In the genomic region with DNA sequence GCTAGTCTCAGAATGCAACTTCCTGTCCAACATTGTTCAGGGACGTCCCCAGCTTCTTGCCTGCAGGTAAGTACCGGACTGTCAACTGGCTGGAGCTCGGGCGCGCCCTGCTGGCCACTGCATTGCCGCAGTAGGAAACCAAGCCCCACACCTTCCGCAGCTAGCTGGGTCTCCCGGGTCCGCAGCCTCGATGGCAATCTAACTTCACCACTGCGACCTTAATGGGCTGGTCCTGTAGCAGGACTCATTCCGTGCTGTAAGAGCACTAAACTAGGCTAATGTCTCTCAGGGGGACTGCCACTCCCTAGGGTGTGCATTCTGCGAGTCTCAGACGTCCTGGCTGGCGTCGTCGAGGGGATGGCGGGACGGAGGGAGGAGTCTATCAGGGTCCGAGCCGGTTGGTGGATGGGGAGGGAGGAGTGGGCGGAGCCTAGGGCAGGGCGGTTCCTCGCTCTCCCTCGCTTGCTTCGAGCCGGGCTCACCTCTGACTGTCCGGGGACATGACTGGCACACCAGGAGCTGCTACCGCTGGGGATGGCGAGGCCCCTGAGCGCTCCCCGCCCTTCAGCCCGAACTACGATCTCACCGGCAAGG, we compare ENCODE assay signal across 7 mouse cellular contexts. TPM values are rescaled to one million over a fixed set of nuclear protein-coding genes. Genes with fewer than 3 reads are reported as not detected.
DNase-seq lines count a peak whose midpoint lies in the region; ATAC-seq and TF ChIP-seq lines count a peak whose summit lies in the region.

No protein-coding gene starts in this region.

- TF ChIP-seq POLR2A in cerebellum, adult 2 months (IDR thresholded peaks at IDR 0.05; ENCODE audit: borderline replicate concordance, insufficient read depth, low read length): no peak

- no peak overlapping the region for H3K4me3 ChIP-seq in cerebellum, adult 2 months (replicated peaks; ENCODE audit: insufficient read depth, low read depth, low read length)
- H3K4me3 ChIP-seq in hindbrain, embryonic 15.5 days: peak overlapping the region; percentile 29
- H3K4me3 ChIP-seq in limb, embryonic 10.5 days: peak overlapping the region; percentile 36
- peak overlapping the region; percentile 43 for H3K4me3 ChIP-seq in midbrain, embryonic 10.5 days

- H3K27me3 ChIP-seq in cerebellum, adult 2 months (ENCODE audit: control insufficient read depth, insufficient read depth, low read length): no peaks in the 10 kb centered on the region
- H3K27me3 ChIP-seq in hindbrain, embryonic 15.5 days: peaks cover 37% of the 10 kb centered on the region
- peaks cover 50% of the 10 kb centered on the region for H3K27me3 ChIP-seq in limb, embryonic 10.5 days (ENCODE audit: low read depth, poor library complexity, severe bottlenecking)
- peaks cover 75% of the 10 kb centered on the region for H3K27me3 ChIP-seq in midbrain, embryonic 10.5 days (ENCODE audit: low read depth, poor library complexity, severe bottlenecking)

- TF ChIP-seq CTCF in cerebellum, adult 2 months (IDR thresholded peaks at IDR 0.05; ENCODE audit: borderline replicate concordance, insufficient read depth, low read depth, low read length): peak; percentile 93

- ATAC-seq in hindbrain, embryonic 15.5 days (ENCODE audit: low FRiP score, low read depth): peak; percentile 45; the same call in 1 of the 2 replicates

- WGBS in cerebellum, adult 2 months: 2% methylated on average over 35 of the region's 35 CpGs
- under 1% methylated on average over 35 of the region's 35 CpGs for WGBS in hindbrain, embryonic 15.5 days
- under 1% methylated on average over 35 of the region's 35 CpGs for WGBS in limb, embryonic 10.5 days
- under 1% methylated on average over 35 of the region's 35 CpGs for WGBS in midbrain, embryonic 10.5 days

- peak; percentile 96 for DNase-seq in ZHBTc4 (ENCODE audit: low read depth, low spot score)
- peak; percentile 82 to 86 for DNase-seq in cerebellum, adult 2 months
- DNase-seq in forelimb bud, embryonic 11.5 days (ENCODE audit: low read depth, low spot score): peak; percentile 69
- DNase-seq in limb, embryonic 10.5 days (ENCODE audit: low spot score): peak; percentile 90
- DNase-seq in midbrain, embryonic 10.5 days (ENCODE audit: low spot score): peak; percentile 71
- DNase-seq in spleen, adult 12 weeks (ENCODE audit: low spot score): peak; percentile 78

- H3K9me3 ChIP-seq in hindbrain, embryonic 15.5 days: no peaks in the 10 kb centered on the region
- H3K9me3 ChIP-seq in limb, embryonic 10.5 days (replicated peaks): no peaks in the 10 kb centered on the region
- H3K9me3 ChIP-seq in midbrain, embryonic 10.5 days (replicated peaks): 0 out of 2 replicates have a peak, but pooled peaks cover 3% of the 10 kb centered on the region

- peaks cover 12% of the 10 kb centered on the region; the same call in 1 of the 2 replicates for H3K4me1 ChIP-seq in cerebellum, adult 2 months (ENCODE audit: control insufficient read depth, insufficient read depth, low read length)
- peaks cover 21% of the 10 kb centered on the region for H3K4me1 ChIP-seq in hindbrain, embryonic 15.5 days (replicated peaks)
- H3K4me1 ChIP-seq in limb, embryonic 10.5 days: peaks cover 68% of the 10 kb centered on the region
- H3K4me1 ChIP-seq in midbrain, embryonic 10.5 days: peaks cover 54% of the 10 kb centered on the region

- no peaks in the 10 kb centered on the region for H3K36me3 ChIP-seq in hindbrain, embryonic 15.5 days
- no peaks in the 10 kb centered on the region for H3K36me3 ChIP-seq in limb, embryonic 10.5 days
- no peaks in the 10 kb centered on the region for H3K36me3 ChIP-seq in midbrain, embryonic 10.5 days

- H3K9ac ChIP-seq in hindbrain, embryonic 15.5 days: no peak overlapping the region

- H3K4me2 ChIP-seq in hindbrain, embryonic 15.5 days: peak overlapping the region; percentile 50

- H3K27ac ChIP-seq in cerebellum, adult 2 months (ENCODE audit: insufficient read depth, low read length): no peak overlapping the region
- no peak overlapping the region for H3K27ac ChIP-seq in hindbrain, embryonic 15.5 days (replicated peaks)
- H3K27ac ChIP-seq in limb, embryonic 10.5 days: no peak overlapping the region
- no peak overlapping the region; the same call in 1 of the 2 replicates for H3K27ac ChIP-seq in midbrain, embryonic 10.5 days (replicated peaks)

RNA-seq across cellular contexts. Expression of gene Slc9a3r1, which starts 9.3 kb away (rescaled TPM):
- 87.2 and 87.9 TPM in 2 replicates for polyA plus RNA-seq in cerebellum, adult 2 months (2012; rRNA removed)
- 68.7 and 70.2 TPM in 2 replicates for polyA plus RNA-seq in hindbrain, embryonic 15.5 days (2015; fragmentation: Nextera tagmentation; extraction: Ambion mirVana)
- 30.7 and 32.2 TPM in 2 replicates for polyA plus RNA-seq in limb, embryonic 10.5 days (2016; fragmentation: Nextera tagmentation; extraction: Ambion mirVana)
- 36.8 and 37.8 TPM in 2 replicates for polyA plus RNA-seq in midbrain, embryonic 10.5 days (2016; fragmentation: Nextera tagmentation; extraction: Ambion mirVana)

RNA-seq across cellular contexts. Expression of gene Cd300lf, which starts 20.0 kb away (rescaled TPM):
- 0.57 and 0.72 TPM in 2 replicates for polyA plus RNA-seq in cerebellum, adult 2 months (2012; rRNA removed)
- polyA plus RNA-seq in hindbrain, embryonic 15.5 days (2015; fragmentation: Nextera tagmentation; extraction: Ambion mirVana): 0.17 and 0.34 TPM in 2 replicates
- 0.06 TPM in 1 of 2 replicates, not detected in the other for polyA plus RNA-seq in limb, embryonic 10.5 days (2016; fragmentation: Nextera tagmentation; extraction: Ambion mirVana)
- 0.21 TPM in 1 of 2 replicates, not detected in the other for polyA plus RNA-seq in midbrain, embryonic 10.5 days (2016; fragmentation: Nextera tagmentation; extraction: Ambion mirVana)

RNA-seq across cellular contexts. Expression of gene Tmem104, which starts 33.5 kb away (rescaled TPM):
- polyA plus RNA-seq in cerebellum, adult 2 months (2012; rRNA removed): 12.5 and 13.3 TPM in 2 replicates
- 15.1 and 17.5 TPM in 2 replicates for polyA plus RNA-seq in hindbrain, embryonic 15.5 days (2015; fragmentation: Nextera tagmentation; extraction: Ambion mirVana)
- polyA plus RNA-seq in limb, embryonic 10.5 days (2016; fragmentation: Nextera tagmentation; extraction: Ambion mirVana): 9.1 and 9.8 TPM in 2 replicates
- 7.1 and 11.3 TPM in 2 replicates for polyA plus RNA-seq in midbrain, embryonic 10.5 days (2016; fragmentation: Nextera tagmentation; extraction: Ambion mirVana)

RNA-seq across cellular contexts. Expression of gene Nat9, which starts 33.9 kb away (rescaled TPM):
- polyA plus RNA-seq in cerebellum, adult 2 months (2012; rRNA removed): 30.8 and 37.5 TPM in 2 replicates
- polyA plus RNA-seq in hindbrain, embryonic 15.5 days (2015; fragmentation: Nextera tagmentation; extraction: Ambion mirVana): 19.1 and 20.4 TPM in 2 replicates
- 15.6 and 22.7 TPM in 2 replicates for polyA plus RNA-seq in limb, embryonic 10.5 days (2016; fragmentation: Nextera tagmentation; extraction: Ambion mirVana)
- 17.8 and 19.5 TPM in 2 replicates for polyA plus RNA-seq in midbrain, embryonic 10.5 days (2016; fragmentation: Nextera tagmentation; extraction: Ambion mirVana)
